8 mouse cellular contexts compared by ENCODE assay signal in the genomic region with DNA sequence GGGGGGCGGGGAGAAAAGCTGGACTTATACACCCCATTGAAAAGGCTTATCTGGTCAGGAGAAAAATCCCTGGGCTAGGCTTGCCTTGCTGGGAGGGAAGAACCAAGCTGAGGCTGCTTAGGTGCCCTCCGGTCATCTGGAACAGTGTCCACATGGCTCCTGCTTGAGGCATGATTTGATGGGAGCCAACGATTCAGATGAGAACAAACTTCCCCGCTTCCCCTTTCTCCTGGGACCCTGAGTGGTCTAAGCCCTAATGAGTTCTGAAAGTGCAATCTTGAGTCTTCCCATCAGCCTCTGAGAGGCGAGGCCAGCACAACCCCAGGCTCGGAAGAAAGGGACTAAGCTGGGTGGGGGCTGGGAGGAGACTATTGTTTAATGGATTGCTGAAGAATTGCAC.
DNase-seq lines count a peak whose midpoint lies in the region; ATAC-seq and TF ChIP-seq lines count a peak whose summit lies in the region.

No protein-coding gene starts in this region.

- H3K9ac ChIP-seq in heart, postnatal 0 days (replicated peaks; ENCODE audit: low read depth, low read length), result peak overlapping the region; percentile 28; the same call in 1 of the 2 replicates
- no peak overlapping the region for H3K9ac ChIP-seq in liver, embryonic 12.5 days
- peak overlapping the region; percentile 66 for H3K9ac ChIP-seq in stomach, embryonic 16.5 days (ENCODE audit: low read length)

- no peak for TF ChIP-seq EP300 in heart, postnatal 0 days (IDR thresholded peaks at IDR 0.05; ENCODE audit: low read depth)

- H3K36me3 ChIP-seq in heart, postnatal 0 days (replicated peaks; ENCODE audit: control insufficient read depth, insufficient read depth, low read length), result no peaks in the 10 kb centered on the region
- no peaks in the 10 kb centered on the region for H3K36me3 ChIP-seq in liver, embryonic 12.5 days
- no peaks in the 10 kb centered on the region for H3K36me3 ChIP-seq in stomach, embryonic 16.5 days (ENCODE audit: control insufficient read depth, insufficient read depth, low read length)

- peak overlapping the region; percentile 30 for H3K4me3 ChIP-seq in heart, postnatal 0 days (ENCODE audit: low read depth, low read length)
- H3K4me3 ChIP-seq in liver, embryonic 12.5 days, result peak overlapping the region; percentile 39
- peak overlapping the region; percentile 31 for H3K4me3 ChIP-seq in stomach, embryonic 16.5 days (replicated peaks; ENCODE audit: low read length)

- intact Hi-C loops in left cerebral cortex, postnatal 4 days (cut with DNase I), result loop anchor here (10.0 kb wide), 3 partner anchors 100 to 280 kb away; partner anchors contain the start of gene Ankrd28

- peak overlapping the region; percentile 63 for H3K4me2 ChIP-seq in heart, postnatal 0 days (ENCODE audit: low read depth, low read length)
- peak overlapping the region; percentile 64 for H3K4me2 ChIP-seq in liver, embryonic 12.5 days
- H3K4me2 ChIP-seq in stomach, embryonic 16.5 days (ENCODE audit: low read depth, low read length), result peak overlapping the region; percentile 65

- 8% methylated on average over 5 of the region's 6 CpGs for WGBS in heart, postnatal 0 days
- WGBS in liver, embryonic 12.5 days (ENCODE audit: insufficient replicate concordance), result 5% methylated on average over 6 of the region's 6 CpGs
- WGBS in stomach, embryonic 16.5 days, result under 1% methylated on average over 6 of the region's 6 CpGs

- no peaks in the 10 kb centered on the region for H3K9me3 ChIP-seq in heart, postnatal 0 days (replicated peaks; ENCODE audit: control insufficient read depth, low read length)
- H3K9me3 ChIP-seq in liver, embryonic 12.5 days (replicated peaks), result no peaks in the 10 kb centered on the region
- no peaks in the 10 kb centered on the region for H3K9me3 ChIP-seq in stomach, embryonic 16.5 days (replicated peaks; ENCODE audit: control insufficient read depth, low read length)

- H3K27me3 ChIP-seq in heart, postnatal 0 days (ENCODE audit: control insufficient read depth, insufficient read depth, low read length), result no peaks in the 10 kb centered on the region
- H3K27me3 ChIP-seq in liver, embryonic 12.5 days (replicated peaks), result peaks cover 19% of the 10 kb centered on the region; the same call in 1 of the 2 replicates
- H3K27me3 ChIP-seq in stomach, embryonic 16.5 days (ENCODE audit: control insufficient read depth, insufficient read depth, low read length), result no peaks in the 10 kb centered on the region

- no peak for TF ChIP-seq CTCF in heart, postnatal 0 days (IDR thresholded peaks at IDR 0.05; ENCODE audit: low read depth)

- H3K27ac ChIP-seq in heart, postnatal 0 days (ENCODE audit: low read depth), result peak overlapping the region; percentile 77
- H3K27ac ChIP-seq in liver, embryonic 12.5 days, result no peak overlapping the region
- H3K27ac ChIP-seq in stomach, embryonic 16.5 days (ENCODE audit: low read length), result peak overlapping the region; percentile 3

- peaks cover 38% of the 10 kb centered on the region for H3K4me1 ChIP-seq in heart, postnatal 0 days (ENCODE audit: control insufficient read depth, insufficient read depth)
- H3K4me1 ChIP-seq in liver, embryonic 12.5 days, result peaks cover 17% of the 10 kb centered on the region
- H3K4me1 ChIP-seq in stomach, embryonic 16.5 days (ENCODE audit: control insufficient read depth, insufficient read depth, low read length), result peaks cover 11% of the 10 kb centered on the region

- peak; percentile 43 for DNase-seq in left cerebral cortex, postnatal 4 days
- DNase-seq in left cerebral cortex, adult 18-20 months (ENCODE audit: low spot score in 2 of 2), result no peak
- peak; percentile 71 for DNase-seq in embryo, embryonic 10 days (ENCODE audit: low spot score)
- DNase-seq in heart, postnatal 0 days (ENCODE audit: low spot score), result no peak
- no peak for DNase-seq in urinary bladder, postnatal 4 days (ENCODE audit: low spot score in 2 of 2)
- DNase-seq in spleen, postnatal 4 days (ENCODE audit: low spot score in 2 of 2), result no peak

- ATAC-seq in heart, postnatal 0 days (ENCODE audit: insufficient read depth, low read depth), result no peak
- no peak for ATAC-seq in liver, embryonic 12.5 days
- peak; percentile 10; the same call in 1 of the 2 replicates for ATAC-seq in stomach, embryonic 16.5 days (ENCODE audit: insufficient read depth, low FRiP score)

Comparison
In these comparisons a context has a peak if more than half of its experiments do, and no peak if none do; other contexts are left out.
1. DNase-seq: peak in left cerebral cortex, postnatal 4 days (single experiment) and embryo, embryonic 10 days (single experiment); none in left cerebral cortex, adult 18-20 months (0 of 2), heart, postnatal 0 days (single experiment), urinary bladder, postnatal 4 days (0 of 2) and spleen, postnatal 4 days (0 of 2).
2. Peak in every context shown above with its lines, with median percentiles within 50 percentile points of each other: H3K4me2 ChIP-seq and H3K4me3 ChIP-seq.